Mouse (Mus musculus) T-helper 17 cell (primary cell): ENCODE results near the gene Abhd2.

Experiments used
- in situ Hi-C, 2 experiments: fragments of 300-600 bp; cut with MboI, MseI; formaldehyde crosslinking; loops; 1 replicate in 1 of 2; 2 replicates in 1 of 2; pipeline ENCODE4 v1.15.1; 2025; ENCODE audit warnings: high pct_unique_total_duplicates in 2 of 2

The Abhd2 gene

DNA sequence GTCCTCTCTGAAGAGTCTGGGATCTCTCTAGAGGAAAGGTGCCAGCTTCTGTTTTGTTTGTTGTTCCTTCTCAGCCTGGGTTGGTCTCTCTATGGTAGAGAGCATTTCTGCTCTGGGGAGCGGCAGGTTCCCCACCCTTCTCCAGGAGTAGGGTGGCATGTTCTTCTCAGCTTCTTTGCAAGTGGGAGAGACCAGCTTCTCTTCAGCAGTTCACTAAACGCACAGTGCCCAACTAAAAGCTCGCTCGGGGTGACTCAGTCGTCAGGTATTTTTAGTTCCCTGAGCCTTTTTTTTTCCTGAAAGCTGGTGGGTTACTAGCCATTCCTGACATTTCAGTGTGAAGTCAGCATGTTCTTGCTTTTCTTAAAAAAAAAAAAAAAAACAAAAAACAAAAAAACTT, 15.4 kb downstream of the Abhd2 start:
- in situ Hi-C loops: no loop called here

DNA sequence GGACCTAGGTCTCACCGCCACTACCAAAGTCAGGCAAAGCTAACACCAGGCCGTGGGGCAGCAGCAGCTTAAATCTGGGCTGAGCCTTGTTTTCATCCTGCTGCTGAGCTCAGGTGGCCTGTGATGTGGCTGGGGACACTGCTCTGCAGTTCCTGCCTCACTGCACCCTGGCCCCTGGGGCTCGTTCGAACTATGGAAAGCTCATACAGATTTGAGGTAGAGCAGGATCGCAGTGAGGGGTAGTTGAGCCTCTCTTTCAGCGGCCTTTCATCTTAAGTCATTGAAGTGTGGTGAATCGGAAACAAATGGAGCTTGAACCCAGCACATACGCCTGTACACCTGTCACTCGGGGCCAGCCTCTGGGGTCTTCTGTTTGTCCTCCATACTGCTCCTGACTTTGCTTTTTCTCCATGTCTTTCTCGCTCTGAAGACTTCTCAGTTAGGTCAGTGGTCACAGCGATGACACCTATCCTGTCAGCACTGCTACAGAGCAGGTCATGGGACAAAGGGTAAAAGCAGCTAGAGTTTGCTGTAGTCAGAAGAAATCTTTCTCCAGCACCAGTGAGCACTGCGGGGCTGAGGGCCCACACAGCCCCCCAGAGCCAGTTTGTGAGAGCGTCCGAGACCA, 20.7 kb downstream of the Abhd2 start:
- in situ Hi-C loops: no loop called here

DNA sequence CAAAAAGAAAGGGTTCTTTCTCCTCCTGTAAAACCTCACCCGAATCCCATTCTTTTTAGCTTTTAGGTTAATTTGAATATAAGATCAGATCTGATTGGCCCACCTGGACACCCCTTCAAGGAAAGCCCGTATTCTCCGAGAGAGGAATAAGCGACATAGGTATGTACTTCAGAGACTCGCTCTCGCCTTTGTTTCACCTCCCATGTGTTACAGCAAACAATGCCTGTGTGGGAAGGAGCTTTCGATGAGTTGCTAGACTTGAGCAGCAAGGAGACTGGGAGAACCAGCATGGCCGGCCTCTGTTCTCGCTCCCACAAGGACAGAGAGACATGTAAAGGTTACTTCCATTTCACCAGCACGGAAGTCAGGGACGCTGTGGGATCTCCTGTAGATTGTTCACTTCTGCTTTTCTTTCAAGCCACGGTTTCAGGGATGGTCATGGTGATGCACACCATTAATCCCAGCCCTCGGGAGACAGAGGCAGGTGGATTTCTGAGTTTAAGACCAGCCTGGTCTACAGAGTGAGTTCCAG, 21.5 kb downstream of the Abhd2 start:
- in situ Hi-C loops: no loop called here

DNA sequence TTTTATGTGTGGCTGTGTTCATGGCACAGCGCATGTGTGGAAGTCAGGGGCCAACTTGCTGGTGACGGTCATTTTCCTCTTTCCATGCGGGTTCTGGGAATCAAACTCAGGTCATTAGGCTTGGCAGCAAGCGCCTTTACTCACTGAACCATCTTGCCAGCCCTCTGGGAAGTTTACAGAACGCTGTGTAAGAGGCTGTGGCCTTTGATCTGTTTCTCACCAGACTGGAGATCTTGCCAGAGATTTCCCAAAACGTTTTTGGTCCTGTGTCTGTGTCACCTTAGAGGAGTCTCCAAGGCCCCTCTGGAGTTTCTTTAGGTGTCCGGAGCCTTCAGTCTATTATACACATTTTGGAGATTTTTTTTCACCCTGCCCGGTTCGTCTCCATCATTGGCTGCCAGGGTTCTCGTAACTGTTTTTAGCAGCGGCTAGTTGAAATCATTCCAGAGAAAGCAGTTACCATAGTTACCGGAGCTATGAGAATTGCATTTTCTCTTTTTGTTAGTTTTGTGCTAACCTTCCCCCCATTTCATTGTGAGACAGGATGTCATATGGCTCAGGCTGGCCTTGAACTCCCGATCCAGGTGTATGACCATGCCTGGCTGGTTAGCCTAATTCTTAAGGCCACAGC, 22.3 kb downstream of the Abhd2 start:
- in situ Hi-C loops: no loop called here

DNA sequence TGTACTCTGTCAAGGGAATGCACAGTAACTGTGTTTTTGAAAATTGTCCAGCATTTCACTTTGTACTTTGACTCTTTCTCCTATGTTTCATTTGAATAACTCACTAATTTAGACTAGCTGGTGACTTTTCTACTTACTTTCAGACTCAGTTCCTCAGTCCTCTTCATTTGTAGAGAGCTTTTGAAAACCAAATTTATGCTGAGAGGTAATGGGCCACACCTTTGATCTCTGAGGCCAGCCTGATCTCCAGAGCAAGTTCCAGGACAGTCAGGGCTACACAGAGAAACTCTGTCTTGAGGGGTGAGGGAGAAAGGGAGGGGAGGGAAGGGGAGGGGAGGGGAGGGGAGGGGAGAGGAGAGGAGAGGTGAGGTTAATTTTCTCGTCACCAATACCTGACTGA, 25.7 kb downstream of the Abhd2 start:
- in situ Hi-C loops: no loop called here

DNA sequence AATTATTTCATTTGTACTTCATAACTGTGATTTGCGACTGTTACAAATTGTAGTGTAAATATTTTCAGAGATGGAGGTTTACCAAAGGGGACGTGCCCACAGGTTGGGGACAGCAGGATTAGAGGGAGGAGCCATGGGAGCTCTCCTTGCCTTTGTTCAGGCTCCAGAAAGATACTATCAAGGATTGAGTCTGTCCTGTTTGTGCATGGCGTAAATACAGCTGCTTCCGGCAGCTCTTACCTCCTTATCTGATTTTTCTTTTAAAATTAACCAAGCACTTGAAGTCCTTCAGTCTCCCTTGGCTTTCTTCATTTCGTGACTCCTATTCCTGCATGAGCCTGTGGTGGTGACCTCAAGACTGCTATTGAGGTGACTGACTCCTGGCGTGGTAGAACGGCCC, 26.5 kb downstream of the Abhd2 start:
- in situ Hi-C loops: no loop called here

DNA sequence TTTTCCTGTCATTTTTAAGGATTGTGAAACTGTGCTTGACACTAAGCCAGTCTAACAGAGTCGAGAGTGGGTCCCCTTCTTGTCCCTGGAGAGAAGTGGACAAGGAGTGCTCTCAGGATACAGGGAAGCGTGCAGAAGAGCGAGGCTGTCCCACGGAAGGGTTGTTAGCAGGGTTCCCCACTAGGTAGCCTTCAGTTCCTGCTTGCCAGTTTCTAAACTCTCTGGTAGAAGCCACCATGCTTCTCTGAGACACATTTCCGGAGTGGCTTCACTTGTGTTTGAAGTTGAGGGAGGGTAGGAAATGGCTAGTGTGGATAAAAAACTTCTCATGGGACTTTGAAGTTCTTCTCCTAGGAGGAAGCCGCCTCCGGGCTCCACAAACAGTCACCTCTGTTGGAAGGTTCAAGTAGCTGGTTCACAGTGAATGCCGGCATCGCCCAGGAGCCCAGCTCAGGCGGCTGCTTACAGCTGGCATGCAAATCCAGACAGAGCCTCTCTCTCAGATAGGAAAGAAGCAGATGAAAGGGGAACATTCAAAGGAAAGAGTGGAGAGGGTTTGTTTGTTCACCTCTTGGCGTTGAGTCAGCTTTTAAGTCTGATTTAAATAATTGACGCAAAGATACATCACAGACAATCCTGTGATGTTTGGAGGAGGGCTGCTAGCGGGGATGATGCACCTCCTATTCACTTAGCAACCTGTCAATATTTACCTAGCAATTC, 27.6 kb downstream of the Abhd2 start:
- in situ Hi-C loops: no loop called here

DNA sequence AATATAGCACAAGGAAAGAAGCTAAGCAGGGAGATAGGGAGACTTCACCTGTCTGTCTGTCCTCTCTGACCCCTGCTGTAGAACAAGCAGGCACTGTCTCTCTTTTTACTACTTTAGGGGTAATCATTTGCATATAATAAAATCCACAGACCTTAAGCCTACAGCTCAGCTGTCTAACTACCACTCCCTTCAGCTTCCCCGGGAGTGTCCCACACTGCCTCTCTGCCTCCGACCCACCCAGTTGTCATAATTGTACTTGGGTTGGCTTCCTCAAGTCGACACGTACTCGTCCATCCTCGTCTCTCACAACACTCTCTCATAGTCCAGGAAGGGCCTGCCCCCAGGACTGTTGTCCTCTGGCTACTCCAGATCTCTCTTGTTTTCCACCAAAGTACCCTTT, 29.1 kb downstream of the Abhd2 start:
- in situ Hi-C loops: no loop called here

DNA sequence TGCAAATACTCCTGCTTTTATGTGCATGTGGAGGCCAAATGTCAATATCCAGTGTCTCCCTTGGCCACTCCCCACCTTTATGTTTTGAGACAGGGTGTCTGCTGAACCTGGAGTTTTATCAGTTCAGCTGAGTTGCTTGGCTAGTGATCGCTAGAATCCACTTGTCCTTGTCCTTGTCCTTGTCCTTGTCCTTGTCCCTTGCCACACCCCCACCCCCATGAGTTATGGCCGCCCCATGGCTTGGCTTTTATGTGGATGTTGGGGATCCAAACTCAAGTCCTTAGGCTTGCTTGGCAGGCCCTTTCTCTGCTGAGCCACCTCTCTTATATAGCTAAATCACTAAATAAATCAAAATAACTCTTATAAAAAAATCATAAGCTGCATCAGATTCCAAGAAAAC, 29.6 kb downstream of the Abhd2 start:
- in situ Hi-C loops: no loop called here

DNA sequence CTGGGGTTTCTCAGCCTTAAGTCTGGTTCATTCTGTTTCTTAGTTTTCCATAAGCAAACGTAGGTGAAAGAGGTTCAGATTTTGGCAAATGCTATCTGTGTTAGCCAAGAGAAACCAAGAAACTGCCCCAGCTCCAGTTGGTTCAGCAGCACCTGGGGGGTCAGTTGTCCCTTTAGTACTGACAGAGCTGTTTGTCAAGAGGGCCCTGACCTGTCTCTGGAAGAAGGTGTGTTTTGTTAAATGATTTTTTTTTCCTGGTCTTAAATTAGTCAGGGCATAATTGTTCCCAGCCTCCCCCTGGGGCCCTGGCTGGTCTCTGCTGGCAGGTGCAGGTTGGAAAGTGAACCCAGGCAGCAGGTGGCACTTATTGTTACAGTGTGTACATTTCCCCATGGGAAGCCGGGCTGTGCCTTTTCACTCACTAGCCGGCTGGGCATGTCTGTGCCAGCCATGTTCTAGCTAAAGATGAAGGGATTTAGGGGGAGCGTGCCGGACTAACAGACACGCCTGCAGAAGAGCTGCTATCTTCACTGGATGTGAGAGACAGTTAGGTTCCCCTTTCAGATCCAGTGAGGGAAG, 30.3 kb downstream of the Abhd2 start:
- in situ Hi-C loops: no loop called here

DNA sequence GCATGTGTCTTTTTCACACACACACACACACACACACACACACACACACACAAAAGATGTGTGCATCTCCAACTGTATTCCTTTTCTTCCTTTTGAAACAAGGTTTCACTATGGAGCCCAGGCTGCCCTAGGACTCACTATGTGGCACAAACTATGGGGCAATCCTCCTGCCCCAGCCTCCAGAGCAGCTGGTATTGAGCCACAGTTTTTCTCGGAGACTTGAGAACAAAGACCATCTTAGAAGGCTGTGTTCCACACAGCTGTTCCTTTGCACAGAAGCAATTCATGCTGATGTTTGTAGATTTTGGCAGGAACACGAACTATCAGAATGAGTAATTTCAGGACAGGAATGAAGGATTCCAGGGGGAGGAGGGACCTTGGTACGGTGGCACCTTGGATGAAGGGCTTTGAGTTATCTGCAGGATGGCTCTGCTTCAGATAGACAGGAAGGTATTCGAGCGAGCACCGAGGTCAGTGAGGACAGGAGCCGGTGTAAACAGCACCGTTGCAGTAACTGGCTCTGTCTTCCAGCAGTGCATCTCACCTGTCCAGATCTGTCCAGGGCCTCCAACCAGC, 35.5 kb downstream of the Abhd2 start:
- in situ Hi-C loops: no loop called here

DNA sequence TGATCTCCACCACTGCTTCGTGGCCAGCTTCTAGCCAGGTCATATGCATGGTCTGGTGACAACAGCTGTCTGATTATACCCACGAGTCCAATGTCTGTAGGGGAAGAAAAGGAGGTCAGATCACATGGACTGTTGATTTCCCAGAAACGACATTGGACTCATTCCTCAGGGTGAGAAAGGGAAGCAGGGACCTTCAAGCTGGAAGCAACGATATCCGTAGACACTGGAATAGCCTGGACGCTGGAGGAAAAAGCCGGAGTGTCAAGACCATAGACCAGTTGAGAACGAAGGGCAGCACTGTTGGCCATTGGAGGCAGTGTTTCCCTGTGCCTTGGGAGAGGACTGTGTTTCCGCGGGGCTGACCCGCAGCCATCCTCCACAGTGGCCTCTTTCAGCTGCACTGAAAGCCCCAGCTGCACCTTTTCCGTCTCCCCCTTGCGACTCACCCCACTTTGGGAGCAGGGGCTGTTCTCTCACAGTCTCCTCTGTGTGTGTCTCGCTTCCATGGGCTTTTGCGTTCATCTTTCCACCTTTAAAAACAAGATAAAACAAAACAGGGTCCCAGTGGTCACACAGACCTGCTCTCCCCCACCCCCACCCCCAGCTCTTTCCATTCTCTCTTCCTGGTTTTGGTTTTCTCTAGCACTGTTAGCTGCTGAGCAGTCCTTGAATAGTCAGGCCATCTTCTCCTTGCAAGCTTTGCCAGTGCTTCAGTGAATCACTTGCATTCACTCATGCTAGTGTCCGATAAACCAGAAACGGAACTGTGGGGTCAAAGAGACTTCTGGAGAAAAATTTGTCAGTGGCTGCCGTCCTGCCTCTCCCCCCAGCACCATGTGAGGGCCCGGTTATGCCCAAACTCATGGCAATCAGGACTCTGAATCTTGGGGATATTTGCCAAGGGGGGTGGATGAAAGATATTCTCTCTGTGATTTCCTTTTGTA, 36.5 kb downstream of the Abhd2 start:
- in situ Hi-C loops: no loop called here

DNA sequence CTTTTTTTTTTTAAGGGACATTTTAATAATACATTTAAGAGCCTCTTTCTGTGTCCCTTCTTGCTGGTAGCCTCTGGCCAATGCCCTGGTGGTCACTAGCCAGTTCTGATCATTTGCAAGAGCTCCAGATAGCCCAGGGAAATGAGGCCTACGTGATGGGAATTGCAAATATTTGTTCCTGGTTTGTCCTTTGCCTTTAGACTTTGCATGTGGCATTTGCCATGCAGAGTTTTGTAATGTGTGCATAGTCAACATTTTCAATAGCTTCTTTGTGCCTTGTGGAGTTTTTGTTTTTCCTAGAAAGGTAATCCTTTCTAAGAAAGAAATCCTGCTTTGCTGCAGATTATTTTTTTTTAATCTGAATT, 37.2 kb downstream of the Abhd2 start:
- in situ Hi-C loops: no loop called here

DNA sequence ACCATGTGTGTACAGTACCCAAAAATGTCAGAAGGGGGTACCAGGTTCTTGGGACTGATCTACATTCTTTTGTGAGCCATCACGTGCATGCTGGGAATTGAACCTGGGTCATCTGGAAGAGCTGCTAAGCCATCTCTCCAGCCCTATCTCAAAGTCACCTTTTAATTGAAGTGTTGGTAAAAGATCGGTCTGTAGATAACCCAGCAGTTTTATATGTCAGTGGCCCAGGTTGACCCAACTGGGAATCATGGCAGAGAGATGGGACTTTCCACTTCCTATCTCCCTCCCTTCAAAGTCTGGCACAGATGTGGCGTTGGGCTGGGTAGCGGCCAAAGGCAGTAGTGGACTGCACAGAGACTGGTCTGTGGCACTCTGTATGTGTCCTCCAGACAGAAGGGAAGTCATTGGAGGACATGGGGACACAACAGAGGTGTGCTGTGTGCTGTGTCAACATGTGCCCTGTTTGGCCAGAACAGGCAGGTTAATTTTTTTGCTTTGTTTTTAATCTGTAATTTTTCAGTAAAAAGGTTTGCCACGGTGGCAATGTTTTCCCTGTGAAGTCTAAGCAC, 38.5 kb downstream of the Abhd2 start:
- in situ Hi-C loops: no loop called here

DNA sequence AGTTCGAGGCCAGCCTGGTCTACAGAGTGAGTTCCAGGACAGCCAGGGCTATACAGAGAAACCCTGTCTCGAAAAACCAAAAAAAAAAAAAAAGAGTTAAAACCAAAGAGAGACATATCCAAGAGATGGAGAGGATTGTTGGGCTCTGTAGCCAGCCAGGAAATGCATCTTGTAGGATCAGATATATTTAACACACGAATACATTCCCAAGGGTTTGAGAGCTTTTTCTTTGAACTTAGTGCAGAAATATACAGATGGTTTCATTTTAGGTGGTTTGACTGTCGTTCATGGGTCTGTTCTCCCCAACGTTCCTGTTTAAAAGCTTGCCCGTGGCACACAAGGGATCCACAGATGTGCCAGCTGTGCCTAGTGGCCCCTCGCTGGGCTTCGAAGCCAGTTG, 39.2 kb downstream of the Abhd2 start:
- in situ Hi-C loops: no loop called here

DNA sequence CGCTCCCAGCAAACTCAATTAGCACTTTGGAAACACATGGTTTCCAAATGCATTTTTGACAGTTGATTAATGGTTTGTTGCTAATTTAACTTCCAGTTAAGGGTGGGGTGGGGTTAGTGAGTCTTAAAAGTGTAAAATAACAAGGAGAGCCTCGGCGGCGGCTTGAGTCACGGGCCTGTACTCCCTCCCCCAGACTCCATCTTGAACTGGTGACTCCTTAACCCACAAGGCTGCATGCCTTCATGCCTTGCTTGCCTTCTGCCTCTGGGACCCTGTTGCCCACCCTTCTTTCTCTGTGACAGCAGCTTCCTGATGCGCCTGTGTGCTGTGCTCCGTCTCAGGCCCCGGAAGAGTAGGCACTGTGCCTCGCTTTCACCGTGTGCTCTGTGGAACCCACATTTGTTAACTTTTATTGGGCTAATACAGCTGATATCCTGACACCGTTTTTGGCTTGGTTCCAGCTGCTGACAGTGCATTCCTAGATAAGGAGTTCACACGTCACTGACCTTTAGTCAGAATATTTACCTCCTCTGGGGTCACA, 40.6 kb downstream of the Abhd2 start:
- in situ Hi-C loops: no loop called here

DNA sequence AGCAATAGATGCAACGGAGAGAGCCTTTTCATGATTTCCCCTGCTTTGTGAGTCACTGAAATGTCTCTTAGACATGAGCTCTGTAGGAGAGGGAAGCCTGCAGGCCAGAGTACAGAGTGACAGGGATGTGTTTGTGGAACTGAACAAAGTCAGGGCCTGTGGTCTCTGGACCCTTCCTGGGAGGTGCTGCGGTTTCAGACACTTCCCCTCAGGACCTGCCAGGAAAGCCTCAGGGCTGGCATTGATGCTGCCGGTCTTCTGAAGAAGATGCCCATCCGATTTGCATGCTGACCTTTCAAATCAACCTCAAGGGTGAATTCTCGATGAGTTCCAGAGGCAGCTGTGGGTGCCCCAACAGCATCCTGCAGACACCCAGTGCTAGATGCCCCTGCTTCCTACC, 41.5 kb downstream of the Abhd2 start:
- in situ Hi-C loops: no loop called here

DNA sequence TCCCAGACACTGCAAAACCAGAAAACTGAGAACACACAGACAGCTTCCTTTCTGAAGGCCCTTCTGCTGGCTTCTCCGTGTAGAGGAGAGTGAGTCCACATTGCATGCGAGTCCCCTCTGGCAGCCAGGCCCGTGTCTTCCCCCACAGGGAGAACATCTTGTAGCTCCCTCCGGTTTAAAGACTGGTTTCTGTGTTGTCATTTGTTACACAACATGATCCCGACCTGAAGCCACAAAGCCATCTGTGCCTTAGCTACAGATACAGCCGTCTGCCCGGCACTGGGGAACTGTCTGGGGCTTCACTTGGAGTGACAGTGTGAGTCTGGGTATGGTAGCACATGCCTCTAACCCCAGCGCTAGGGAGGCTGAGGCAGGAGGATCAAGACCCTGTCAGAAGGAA, 42.1 kb downstream of the Abhd2 start:
- in situ Hi-C loops: no loop called here

DNA sequence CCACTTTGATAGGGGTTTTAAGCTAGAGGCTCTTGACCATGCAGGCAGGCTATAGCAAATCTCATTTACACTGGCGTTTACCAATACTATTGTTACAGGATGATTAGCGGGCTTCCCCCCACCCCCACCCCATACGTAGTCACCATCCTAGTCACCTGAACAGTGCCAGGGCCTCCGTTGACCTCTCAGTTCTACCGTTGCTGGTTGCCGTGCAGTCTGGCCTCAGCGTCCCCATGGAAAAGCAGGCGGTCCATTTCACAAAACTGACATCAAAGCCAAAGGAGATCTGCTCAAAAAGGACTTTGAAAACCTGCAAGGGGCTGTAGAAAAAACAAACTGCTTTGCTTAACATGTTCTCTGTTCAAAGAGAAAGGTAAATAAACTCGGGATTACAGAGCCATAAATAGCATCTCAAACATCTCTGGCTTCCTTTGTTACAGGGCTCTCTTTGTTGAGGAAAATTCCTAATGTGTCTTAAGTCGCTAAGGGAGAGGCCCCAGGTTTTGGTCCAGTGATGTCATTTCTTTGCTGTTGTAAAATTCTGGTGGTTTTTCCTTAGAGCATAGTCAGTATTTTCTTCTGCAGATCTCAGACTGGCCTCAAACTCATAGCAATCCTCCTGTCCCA, 43.2 kb downstream of the Abhd2 start:
- in situ Hi-C loops: no loop called here

DNA sequence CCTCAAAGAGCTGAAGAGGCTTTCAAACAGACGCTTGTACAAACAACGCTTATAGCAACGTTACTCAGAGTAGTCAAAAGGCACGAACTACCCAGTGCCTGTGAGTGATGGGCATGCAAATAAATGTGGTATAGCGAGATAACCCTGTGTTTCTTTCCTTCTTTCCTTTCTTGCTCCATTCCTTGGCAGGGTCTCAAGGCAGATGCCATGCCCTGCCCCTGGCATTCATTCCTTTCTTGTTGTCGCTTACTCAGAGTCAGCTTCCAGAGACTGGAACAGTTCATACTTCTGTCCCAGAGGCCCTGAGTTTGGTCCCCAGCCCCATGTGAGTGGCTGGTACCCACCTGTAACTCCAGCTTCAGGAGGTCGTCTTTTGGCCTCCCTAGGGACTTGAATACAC, 44.6 kb downstream of the Abhd2 start:
- in situ Hi-C loops: no loop called here
